Mouse (Mus musculus) bone marrow, adult 2 months (tissue): ENCODE data around the gene Mrvi1. TPM values are rescaled to one million over a fixed set of nuclear protein-coding genes. Genes with fewer than 3 reads are reported as not detected.

Experiments used
- H3K27ac ChIP-seq: fragments of 200-500 bp; 2 replicates; pipeline ENCODE4 v1.5.1; 2012; ENCODE audit warnings: low read depth, mild to moderate bottlenecking, control low read depth, inconsistent platforms, low read length; ENCODE audit not compliant: control insufficient read depth, poor library complexity, insufficient read depth
- H3K4me1 ChIP-seq: fragments of 200-500 bp; 2 replicates; pipeline ENCODE4 v1.6.1; 2011; ENCODE audit warnings: low read length; ENCODE audit not compliant: control insufficient read depth, insufficient read depth
- H3K4me3 ChIP-seq: fragments of 200-500 bp; replicated peaks from 2 replicates; pipeline ENCODE3; 2011; ENCODE audit warnings: mild to moderate bottlenecking, low read depth, low read length, control low read depth; ENCODE audit not compliant: control insufficient read depth
- CTCF ChIP-seq: fragments of 200-500 bp; IDR thresholded peaks from 2 replicates; pipeline ENCODE4 v1.5.1; 2011; ENCODE audit warnings: low read length, control low read depth; ENCODE audit not compliant: control insufficient read depth, insufficient read depth
- POLR2A ChIP-seq: fragments of 200-500 bp; IDR thresholded peaks from 2 replicates; pipeline ENCODE4 v1.6.1; 2011; ENCODE audit warnings: low read depth, mild to moderate bottlenecking, control low read depth, low read length, borderline replicate concordance; ENCODE audit not compliant: control insufficient read depth
- WGBS: fragments of 180-500 bp; shearing (Covaris S2); methylation state at CpG from one replicate; pipeline ENCODE4 v1.1.7; 2018; 5-methylcytosine and 5-hydroxymethylcytosine counted together
- polyA plus RNA-seq: library from polyadenylated mRNA; stranded (reverse); fragments of >200 nt; gene quantifications from 2 replicates; pipeline ENCODE4 v1.2.4, GENCODE M21; 2011; ENCODE audit warnings: low replicate concordance; ENCODE audit not compliant: missing spikeins, insufficient read depth, insufficient read length

Gene Mrvi1
- polyA plus RNA-seq, 1 experiment, result 59.3 TPM

- no peak overlapping the region for H3K27ac ChIP-seq
- peaks cover 8% of the 10 kb centered on the region for H3K4me1 ChIP-seq
- TF ChIP-seq CTCF (no peak), POLR2A (no peak)
- WGBS, result 5% methylated on average over 1 of the region's 1 CpGs
- no peak overlapping the region for H3K4me3 ChIP-seq
Observed at GRCm38 (mm10) chr7:110953210-110953609, 29.1 kb downstream of the Mrvi1 start.

DNA sequence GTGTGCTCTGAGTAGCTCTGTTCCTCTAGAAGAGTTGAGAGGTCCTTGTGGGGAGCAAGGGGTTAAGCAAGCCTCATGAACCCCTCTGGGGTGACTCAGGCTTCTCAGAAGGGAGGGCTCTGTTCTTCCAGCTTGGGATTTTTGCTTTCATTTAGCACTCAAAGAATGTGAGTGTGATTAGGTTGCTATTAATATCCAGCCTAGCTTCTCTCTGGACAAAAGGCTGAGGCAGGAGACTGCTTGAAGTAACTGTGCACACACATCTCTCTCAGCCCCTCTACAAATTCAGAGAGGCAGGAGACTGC, 31.7 kb downstream of the Mrvi1 start:
- Histone ChIP-seq H3K4me1 (peaks cover 6% of the 10 kb centered on the region), H3K4me3 (no peak overlapping the region), H3K27ac (no peak overlapping the region)
- TF ChIP-seq POLR2A (no peak), CTCF (no peak)

- Histone ChIP-seq H3K4me3 (no peak overlapping the region), H3K27ac (no peak overlapping the region), H3K4me1 (peaks cover 6% of the 10 kb centered on the region)
- WGBS, result 76% methylated on average over 13 of the region's 13 CpGs
- no peak for TF ChIP-seq POLR2A
- TF ChIP-seq CTCF, result no peak
Observed at GRCm38 (mm10) chr7:110949785-110950620, 32.3 kb downstream of the Mrvi1 start.

DNA sequence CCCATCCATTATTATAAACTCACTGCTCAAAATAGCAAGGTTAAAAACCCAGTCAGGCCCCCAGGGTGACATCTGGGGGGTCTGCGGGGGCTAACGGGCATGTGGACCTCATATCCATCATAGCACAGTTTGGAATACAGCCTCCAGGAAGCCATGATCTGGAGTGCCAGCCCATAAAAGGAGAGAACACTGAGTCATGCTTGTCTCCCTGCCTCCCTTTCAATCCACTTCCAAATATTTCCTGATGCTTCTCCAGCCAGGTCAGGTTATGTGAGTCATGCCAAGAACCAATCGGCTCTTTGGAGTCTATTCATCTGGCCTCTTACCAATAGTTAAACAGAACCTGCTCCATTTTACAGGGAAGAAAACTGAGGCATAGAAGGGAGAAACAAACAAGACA, 33.7 kb downstream of the Mrvi1 start:
- WGBS, result 84% methylated on average over 3 of the region's 3 CpGs
- no peak overlapping the region for H3K27ac ChIP-seq
- H3K4me1 ChIP-seq, result peaks cover 4% of the 10 kb centered on the region
- no peak overlapping the region for H3K4me3 ChIP-seq
- no peak for TF ChIP-seq CTCF
- no peak for TF ChIP-seq POLR2A

- 64% methylated on average over 6 of the region's 6 CpGs for WGBS
- H3K4me1 ChIP-seq, result no peaks in the 10 kb centered on the region; the same call in 1 of the 2 replicates
- TF ChIP-seq CTCF (no peak), POLR2A (no peak)
Observed at GRCm38 (mm10) chr7:110947616-110948015, 34.6 kb downstream of the Mrvi1 start.

GRCm38 (mm10) chr7:110946731-110947130, 35.5 kb downstream of the Mrvi1 start:
- WGBS, result 83% methylated on average over 6 of the region's 6 CpGs
- Histone ChIP-seq H3K4me1 (no peaks in the 10 kb centered on the region; the same call in 1 of the 2 replicates), H3K27ac (no peak overlapping the region), H3K4me3 (no peak overlapping the region)
- TF ChIP-seq CTCF, result no peak

More at GRCm38 (mm10) chr7:110947616-110948015, 34.6 kb downstream of the Mrvi1 start:
- no peak overlapping the region for H3K27ac ChIP-seq
- H3K4me3 ChIP-seq, result no peak overlapping the region

DNA sequence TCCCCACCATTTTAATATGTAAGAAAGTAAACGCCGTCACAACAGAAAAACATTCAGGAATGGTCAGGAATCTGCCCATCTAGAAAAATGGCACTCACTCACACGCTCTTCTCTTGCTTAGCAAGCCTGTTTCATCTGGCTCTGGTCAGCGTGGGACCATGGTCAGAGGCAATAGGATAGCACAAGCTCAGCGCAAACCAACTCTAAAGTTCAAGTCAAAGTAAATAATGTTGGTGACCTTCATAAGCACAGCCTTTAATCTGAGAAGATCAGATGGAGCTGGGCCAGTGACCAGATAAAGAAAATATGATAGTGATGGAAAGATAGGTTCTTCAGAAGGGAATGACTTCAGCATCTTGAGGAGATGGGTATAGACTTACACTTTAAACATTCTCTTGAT, 37.9 kb downstream of the Mrvi1 start:
- 89% methylated on average over 5 of the region's 5 CpGs for WGBS
- Histone ChIP-seq H3K4me1 (no peaks in the 10 kb centered on the region; the same call in 1 of the 2 replicates), H3K4me3 (no peak overlapping the region), H3K27ac (no peak overlapping the region)
- TF ChIP-seq CTCF (no peak), POLR2A (no peak)

DNA sequence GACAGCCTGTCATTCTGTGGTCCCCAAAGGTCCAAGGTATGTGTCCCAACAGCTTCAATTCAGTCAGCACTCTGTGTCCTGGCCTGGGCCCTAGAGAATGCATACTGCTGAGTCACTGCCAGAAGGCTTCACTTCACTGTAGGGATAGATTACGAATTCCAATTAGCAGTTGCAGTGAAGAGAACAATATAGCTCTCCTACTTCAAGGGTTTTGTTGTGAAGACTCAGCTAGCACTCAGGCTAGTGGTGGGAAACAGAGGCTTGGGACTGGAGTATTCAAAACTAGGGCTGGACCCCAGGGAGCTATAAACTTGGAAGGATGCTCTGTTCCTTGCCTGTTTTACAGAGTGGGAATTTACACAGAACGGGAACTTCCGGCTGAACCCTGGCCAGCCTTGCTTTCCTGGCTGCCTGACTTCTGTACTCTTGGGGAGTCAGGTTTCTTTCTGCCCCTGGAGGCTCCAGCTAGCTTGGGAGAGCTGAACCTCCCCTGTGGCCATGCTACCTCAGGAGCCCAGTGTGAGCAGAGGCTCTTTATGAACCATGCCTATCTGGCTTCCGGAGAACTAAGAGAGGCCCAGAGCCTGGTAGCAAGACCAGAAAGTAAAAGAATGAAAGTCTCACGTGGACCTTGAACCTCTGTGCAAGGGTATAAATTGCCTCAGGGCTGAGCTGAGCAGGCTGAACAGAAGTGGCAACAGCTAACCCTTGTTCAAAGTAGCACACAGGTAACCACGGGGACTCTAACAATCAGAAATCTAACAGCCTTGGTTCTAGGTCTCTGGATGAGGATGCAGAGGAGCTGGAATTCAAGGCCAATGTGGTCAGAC, 40.3 kb downstream of the Mrvi1 start:
- Histone ChIP-seq H3K4me1 (no peaks in the 10 kb centered on the region; the same call in 1 of the 2 replicates), H3K4me3 (no peak overlapping the region), H3K27ac (no peak overlapping the region)
- TF ChIP-seq CTCF (no peak), POLR2A (no peak)
- 57% methylated on average over 6 of the region's 6 CpGs for WGBS
